Mouse (Mus musculus): ENCODE measurements around the gene Atxn7l2.

DNA sequence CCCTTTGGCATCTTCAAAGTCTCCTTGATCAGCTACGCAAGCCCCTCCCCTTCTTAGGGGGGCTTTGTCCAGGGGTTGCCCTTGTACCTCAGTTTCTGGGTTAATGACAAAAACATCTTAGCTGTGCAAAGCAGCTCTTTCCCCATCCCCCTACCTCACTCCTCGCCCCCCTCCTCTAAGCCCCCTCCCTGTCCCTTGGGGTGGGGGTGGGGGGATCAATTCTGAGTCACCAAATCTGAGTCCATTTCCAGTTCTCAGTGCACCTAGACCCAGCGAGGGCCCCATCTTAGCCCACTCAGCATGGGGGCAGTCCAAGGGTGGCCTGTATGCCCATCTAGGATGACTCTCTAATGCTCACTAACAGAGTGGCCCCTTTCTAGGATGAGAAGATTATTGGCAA is 1.7 kb downstream of the Atxn7l2 start:
- TF ChIP-seq GATA1 (IDR thresholded peaks at IDR 0.05; ENCODE audit: low read length) (no peak), TAL1 (IDR thresholded peaks at IDR 0.05; ENCODE audit: low read length) (no peak)

Measured in erythroblast, embryonic 14.5 days (primary cell).